Comparison of ENCODE assay signal across 8 mouse cellular contexts in the genomic region with DNA sequence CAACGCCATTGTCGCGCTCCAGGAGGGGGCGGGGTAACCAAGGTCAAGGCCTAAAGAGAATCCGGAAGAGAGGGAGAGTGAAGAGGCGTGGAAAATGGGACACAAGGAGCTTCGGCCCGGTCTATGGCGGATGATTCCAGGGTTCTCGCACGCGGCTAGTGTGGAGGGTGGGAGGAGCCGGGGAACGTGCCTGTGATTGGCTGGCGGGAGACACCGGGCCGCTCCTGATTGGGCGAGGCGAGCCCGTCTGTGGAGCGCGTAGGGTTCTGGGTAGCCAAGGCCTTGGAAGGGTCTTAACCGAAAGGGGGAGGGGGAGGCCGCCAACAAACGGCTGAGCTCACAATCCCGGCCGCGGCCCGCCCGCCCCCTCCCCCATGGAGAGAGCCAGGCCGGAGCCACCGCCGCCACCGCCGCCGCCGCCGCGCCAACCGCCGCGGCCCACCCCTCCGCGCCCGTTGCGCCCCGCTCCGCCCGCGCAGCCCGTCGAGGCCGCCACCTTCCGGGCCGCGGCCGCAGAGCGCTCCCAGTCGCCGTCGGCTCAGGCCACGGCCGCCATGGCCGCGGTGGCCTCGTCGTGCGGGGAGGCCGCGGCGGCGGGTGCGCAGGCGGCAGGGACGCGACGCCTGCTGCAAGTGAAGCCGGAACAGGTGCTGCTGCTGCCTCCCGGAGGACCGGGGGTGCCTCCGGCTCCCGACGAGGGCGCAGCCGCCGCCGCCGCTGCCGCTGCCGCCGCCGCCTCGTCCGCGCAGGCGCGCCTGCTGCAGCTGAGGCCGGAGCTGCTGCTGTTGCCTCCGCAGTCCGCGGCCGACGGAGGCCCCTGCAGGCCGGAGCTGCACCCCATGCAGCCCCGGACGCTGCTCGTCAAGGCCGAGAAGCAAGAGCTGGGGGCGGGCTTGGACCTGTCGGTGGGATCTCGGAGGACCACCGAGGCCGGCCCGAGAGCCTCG. TPM values are rescaled to one million over a fixed set of nuclear protein-coding genes. Genes with fewer than 3 reads are reported as not detected.
DNase-seq lines count a peak whose midpoint lies in the region; ATAC-seq lines count a peak whose summit lies in the region.

A gene (plus strand): TSS at position 365 of the 947 bp plus-strand sequence.

- H3K4me2 ChIP-seq in embryonic facial prominence, embryonic 13.5 days, result peak within 1 kb of the TSS; percentile 81

- H3K4me1 ChIP-seq in embryonic facial prominence, embryonic 13.5 days, result peaks cover 3% of the 10 kb centered on the region; the same call in 1 of the 2 replicates

- H3K27me3 ChIP-seq in embryonic facial prominence, embryonic 13.5 days, result peaks cover 4% of the 10 kb centered on the region; the same call in 1 of the 2 replicates

- peak; percentile 87 for ATAC-seq in embryonic facial prominence, embryonic 13.5 days (ENCODE audit: insufficient number of reproducible peaks, insufficient read depth, low FRiP score, low TSS enrichment, low read depth)

- intact Hi-C loops in heart, postnatal 14 days (cut with DNase I), result loop anchor here (1.0 kb wide), 1 partner anchor 25 kb away; a partner anchor contains a TSS

- H3K4me3 ChIP-seq in embryonic facial prominence, embryonic 13.5 days, result peak within 1 kb of the TSS; percentile 67

- peak within 1 kb of the TSS; percentile 39 for H3K27ac ChIP-seq in embryonic facial prominence, embryonic 13.5 days

- no peaks in the 10 kb centered on the region for H3K36me3 ChIP-seq in embryonic facial prominence, embryonic 13.5 days

- peak; percentile 10 to 36 for DNase-seq in left cerebral cortex, adult 18-20 months (ENCODE audit: low spot score in 2 of 2)
- no peak for DNase-seq in left cerebral cortex, adult 9 months (ENCODE audit: low spot score in 2 of 2)
- peak; percentile 71 to 72 for DNase-seq in heart, postnatal 14 days
- DNase-seq in kidney, postnatal 36 days, result peak; percentile 44 to 70
- DNase-seq in lung, postnatal 14 days, result peak; percentile 52
- peak; percentile 88 for DNase-seq in retina, postnatal 1 day
- DNase-seq in urinary bladder, adult 2 months (ENCODE audit: low spot score), result peak; percentile 57

- WGBS in embryonic facial prominence, embryonic 13.5 days, result 14% methylated on average over 78 of the region's 115 CpGs

- peak within 1 kb of the TSS; percentile 82 for H3K9ac ChIP-seq in embryonic facial prominence, embryonic 13.5 days

- peaks cover 6% of the 10 kb centered on the region for H3K9me3 ChIP-seq in embryonic facial prominence, embryonic 13.5 days

RNA-seq across cellular contexts. Expression of the gene that starts here (rescaled TPM):
- under 1 TPM; 0.19 to 0.21 TPM for total RNA-seq in left cerebral cortex, adult 18-20 months (2021)
- polyA plus RNA-seq in embryonic facial prominence, embryonic 13.5 days (2015; fragmentation: Nextera tagmentation; extraction: Ambion mirVana), result 0.11 TPM in 1 of 2 replicates, not detected in the other
- total RNA-seq in heart, postnatal 14 days (2021), result under 1 TPM; 0.14 to 0.24 TPM
- polyA plus RNA-seq in urinary bladder, adult 2 months (2012; rRNA removed), result 0.16 and 0.26 TPM in 2 replicates

Comparison
In these comparisons a context has a peak if more than half of its experiments do, and no peak if none do; other contexts are left out.
1. Peak in DNase-seq in left cerebral cortex, adult 18-20 months; RNA of the gene not detected or under 1 TPM.
2. Peak in ATAC-seq, H3K4me3 ChIP-seq, H3K27ac ChIP-seq, H3K9ac ChIP-seq and H3K4me2 ChIP-seq in embryonic facial prominence, embryonic 13.5 days; RNA of the gene not detected or under 1 TPM.
3. Peak in DNase-seq in heart, postnatal 14 days; RNA of the gene not detected or under 1 TPM.
4. Peak in DNase-seq in urinary bladder, adult 2 months; RNA of the gene not detected or under 1 TPM.
5. DNase-seq: peak in kidney, postnatal 36 days (2 of 2), lung, postnatal 14 days (single experiment) and retina, postnatal 1 day (single experiment); none in left cerebral cortex, adult 9 months (0 of 2).